Mouse (Mus musculus) adrenal gland, adult (tissue): ENCODE results near the gene Casc4.
A peak's percentile ranks its signal among the peaks of the same experiment; 100 is the strongest.
"Not testable (repeated sequence)": the region's sequence is repeated elsewhere in the genome, so short reads cannot be mapped to it uniquely, and the experiment has no call there.

Source experiments
- DNase-seq, 2 experiments: peaks; one replicate each; pipeline ENCODE4 v3.0.0; 2022 to 2023; ENCODE audit warnings: low spot score in 1 of 2; ENCODE audit not compliant: inconsistent age in 2 of 2

Gene Casc4

GRCm38 (mm10) chr2:121909975-121910374 lies 43.2 kb downstream of the Casc4 start:
- no peak for DNase-seq

- peak in 1 of 2 experiments; percentile 38 for DNase-seq
Measured at GRCm38 (mm10) chr2:121916047-121916970, 49.5 kb downstream of the Casc4 start.

- not testable (repeated sequence) for DNase-seq
Measured at GRCm38 (mm10) chr2:121937624-121938023, 70.9 kb downstream of the Casc4 start.

GRCm38 (mm10) chr2:121943364-121943763 lies 76.6 kb downstream of the Casc4 start:
- DNase-seq = no peak

- DNase-seq = peak; percentile 13 to 30
Measured at GRCm38 (mm10) chr2:121954971-121955656, 88.3 kb downstream of the Casc4 start.

- DNase-seq = peak; percentile 98
Measured at GRCm38 (mm10) chr2:121955765-121956223, 89.0 kb downstream of the Casc4 start, which contains the start of the genes Ctdspl2 and Mageb3. Ctdspl2 (plus strand) TSS chr2:121956001. Mageb3 (minus strand) TSS chr2:121956092.

GRCm38 (mm10) chr2:121956224-121957018 lies 89.7 kb downstream of the Casc4 start:
- DNase-seq = peak; percentile 96 to 99

GRCm38 (mm10) chr2:121957216-121957792 lies 90.5 kb downstream of the Casc4 start:
- DNase-seq = peak in 1 of 2 experiments; percentile 41
